Mouse (Mus musculus) skeletal muscle tissue, postnatal 0 days (tissue): Measurements from ENCODE around the gene Dolpp1. TPM values are rescaled to one million over a fixed set of nuclear protein-coding genes. Genes with fewer than 3 reads are reported as not detected.

Experiments used
- microRNA-seq, 2 experiments: library from miRNA; unstranded; fragments of <30 nt; microRNA quantifications; one replicate each; pipeline ENCODE4; 2016
- polyA plus RNA-seq: library from polyadenylated mRNA; unstranded; fragments of >200 nt; fragmentation: Nextera tagmentation; extraction: Ambion mirVana; gene quantifications from 2 replicates; pipeline ENCODE4 v1.2.1, GENCODE M21; 2015

Dolpp1 gene
- polyA plus RNA-seq = 16.2 and 19.4 TPM in 2 replicates

DNA sequence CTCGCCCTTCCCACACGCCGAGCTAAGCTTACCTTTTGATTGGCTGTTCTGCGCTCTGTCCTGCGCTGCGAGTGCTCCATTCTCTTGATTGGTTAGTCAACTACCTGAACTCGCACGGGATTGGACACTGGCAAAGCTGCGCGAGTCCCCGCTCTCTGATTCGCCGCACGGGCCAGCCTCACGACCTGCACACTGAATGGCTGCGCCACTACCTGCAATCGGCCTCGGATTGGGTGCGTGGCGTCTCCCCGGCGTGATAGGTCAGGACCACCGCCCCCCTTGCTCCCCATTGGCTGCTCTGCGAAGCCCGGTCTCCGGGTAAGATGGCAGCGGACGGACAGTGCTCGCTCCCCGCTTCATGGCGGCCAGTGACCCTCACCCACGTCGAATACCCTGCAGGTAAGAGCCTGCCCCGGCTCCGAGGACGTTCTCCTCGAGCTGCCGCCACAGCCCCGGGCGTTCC lies at the start of gene Dolpp1:
Gene Dolpp1 (plus strand): TSS at position 141 of the 463 bp plus-strand sequence.

DNA sequence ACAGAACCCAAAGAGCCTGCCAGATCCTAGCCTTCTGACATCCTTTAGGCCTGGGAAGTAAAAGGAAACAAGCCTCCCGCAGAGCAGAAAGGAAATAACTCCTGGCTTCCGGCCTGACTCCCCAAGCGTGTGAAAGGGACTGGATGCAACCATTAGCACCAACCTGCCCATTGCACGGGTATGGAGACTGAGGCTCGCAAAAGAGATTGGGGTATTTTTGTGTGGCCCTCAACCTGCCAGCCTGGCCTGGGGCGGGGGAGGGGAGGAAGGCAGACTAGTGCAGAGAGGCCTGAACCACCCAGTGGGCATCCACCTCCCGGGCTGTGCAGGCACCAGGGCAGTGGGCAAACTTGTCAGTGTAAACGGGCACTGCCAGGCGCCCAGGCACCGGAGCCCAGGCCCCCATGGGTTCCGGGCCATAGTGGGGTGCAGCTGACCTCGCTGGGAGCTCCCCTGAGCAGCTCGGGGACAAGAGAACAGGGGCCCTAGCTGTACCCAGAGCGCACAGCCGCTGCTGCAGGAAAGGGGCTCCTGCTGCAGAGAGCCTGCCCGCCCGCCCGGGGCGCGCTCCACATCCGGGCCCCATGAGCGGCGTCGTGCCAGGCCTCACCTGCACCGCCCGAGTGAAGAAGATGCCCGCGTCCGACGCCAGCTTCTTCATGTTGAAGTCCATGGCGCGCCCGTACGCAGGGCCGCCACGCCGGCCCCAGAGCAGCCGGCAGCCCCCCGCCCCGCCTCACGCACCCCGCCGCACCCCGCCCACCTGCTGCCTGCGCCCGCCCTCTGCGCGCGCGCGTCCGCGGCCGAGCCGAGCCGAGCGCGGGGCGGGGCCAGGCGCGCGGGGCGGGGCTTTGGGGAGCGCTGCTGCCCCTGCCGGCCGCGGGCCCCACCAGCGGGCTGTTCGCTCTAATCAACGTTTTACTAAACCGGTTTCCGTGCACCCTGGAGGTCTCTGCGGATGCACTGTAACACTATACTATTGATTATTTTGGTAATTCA lies 33.2 kb upstream of the Dolpp1 start, which contains the start of gene Sh3glb2:
Gene Sh3glb2 (minus strand): TSS at position 805 of the 999 bp plus-strand sequence.

DNA sequence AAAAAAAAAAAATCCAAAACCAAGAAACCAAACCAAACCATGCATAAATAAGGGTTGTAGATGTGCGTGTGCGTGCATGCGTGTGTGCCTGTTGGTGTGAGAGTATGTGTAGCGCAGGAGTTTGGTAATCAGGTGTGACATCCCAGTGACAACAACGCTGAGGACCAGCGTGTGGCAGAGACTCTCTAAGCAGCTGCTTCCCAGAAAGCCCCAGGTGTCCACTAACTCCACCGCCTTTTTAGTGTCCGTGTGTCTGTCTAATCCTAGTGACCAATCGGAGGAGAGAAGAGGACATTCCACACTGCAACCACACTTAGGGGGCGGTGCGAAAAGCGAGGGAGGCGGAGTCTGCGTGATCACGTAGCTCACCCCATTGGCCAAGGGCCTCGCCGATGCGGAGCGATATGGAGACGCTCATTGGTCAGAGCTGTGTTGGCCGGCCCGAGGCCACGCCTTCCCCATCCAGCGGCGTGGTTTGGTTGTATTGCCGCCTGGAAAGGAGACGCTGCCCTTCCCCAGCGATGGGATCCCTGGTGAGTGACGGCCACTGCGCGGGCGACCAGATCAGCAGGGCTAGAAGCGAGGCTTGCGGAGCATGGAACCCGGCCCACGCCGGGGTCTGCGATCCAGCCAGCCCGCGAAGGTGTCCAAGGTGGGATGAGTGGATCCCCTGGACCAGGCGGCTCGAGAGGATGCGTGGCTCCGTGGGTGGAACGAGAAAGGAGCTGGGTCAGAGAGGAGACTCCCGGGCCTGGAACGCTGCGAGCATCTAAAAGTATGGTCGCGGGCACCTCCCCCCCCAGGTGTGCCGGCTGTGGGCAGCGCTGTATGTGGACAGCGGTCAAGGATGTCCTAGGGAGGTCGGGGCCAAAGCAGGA lies 28.0 kb upstream of the Dolpp1 start, which contains the start of gene Miga2:
Gene Miga2 (plus strand): TSS at position 461 of the 878 bp plus-strand sequence.

GRCm38 (mm10) chr2:30415157-30415935 lies 23.3 kb downstream of the Dolpp1 start, which contains the start of gene Crat:
Gene Crat (minus strand): TSS chr2:30415813.

DNA sequence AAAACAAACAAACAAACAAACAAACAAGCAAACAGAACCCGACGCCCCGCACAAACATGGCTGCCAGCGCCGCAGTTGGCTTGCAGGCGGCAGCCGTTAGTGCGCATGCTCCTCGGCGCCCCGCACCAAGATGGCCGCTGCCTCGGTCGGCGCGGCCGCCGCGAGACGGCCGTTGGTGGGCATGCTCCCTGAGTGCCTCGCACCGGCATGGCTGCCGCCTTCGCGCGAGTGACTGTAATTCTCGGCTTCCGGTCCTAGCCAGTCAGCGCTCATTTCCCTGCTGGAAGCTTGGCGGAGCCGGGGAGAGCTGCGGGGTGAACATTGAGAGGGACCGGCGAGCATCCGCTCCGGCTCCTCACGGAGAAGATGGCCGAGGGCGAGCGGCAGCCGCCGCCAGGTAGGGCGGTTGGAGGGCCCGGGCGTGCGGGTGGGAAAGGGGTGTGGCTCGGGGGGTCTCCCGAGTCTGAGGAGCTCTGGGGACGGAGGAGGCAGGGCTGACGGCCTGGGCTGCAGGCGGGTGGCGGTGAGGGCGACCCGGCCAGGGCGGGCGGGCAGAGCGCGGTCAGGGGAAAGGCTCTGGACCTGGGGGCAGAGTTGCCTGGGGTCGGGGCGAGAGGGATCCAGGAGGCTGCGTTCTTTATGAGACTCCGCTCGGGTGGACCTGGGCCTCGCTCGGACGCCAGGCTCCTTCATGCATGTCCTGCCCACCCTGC lies 24.0 kb downstream of the Dolpp1 start, which contains the start of gene Ptpa:
Gene Ptpa (plus strand): TSS at position 104 of the 713 bp plus-strand sequence.

Small RNA genes lying within 50 kb of the gene (microRNA-seq; reads per million reads assigned to microRNA genes)
- 0 reads per million in 2 experiments for gene Gm47292

Other genes starting within 250 kb of the Dolpp1 start
- 52.5 and 63.3 TPM in 2 replicates for gene Endog, start 220.8 kb upstream of the Dolpp1 start, polyA plus RNA-seq
- 14.9 and 20.0 TPM in 2 replicates for gene Spout1, start 213.8 kb upstream of the Dolpp1 start, polyA plus RNA-seq
- 9.6 TPM in 2 replicates for gene Kyat1, start 186.4 kb upstream of the Dolpp1 start, polyA plus RNA-seq
- gene Lrrc8a, start 154.5 kb upstream of the Dolpp1 start, polyA plus RNA-seq = 17.7 and 19.1 TPM in 2 replicates
- 0.10 and 0.16 TPM in 2 replicates for gene Gm28035, start 151.7 kb upstream of the Dolpp1 start, polyA plus RNA-seq
- gene Phyhd1, start 126.1 kb upstream of the Dolpp1 start, polyA plus RNA-seq = 22.3 and 22.4 TPM in 2 replicates
- gene Gm28038, start 111.2 kb upstream of the Dolpp1 start, polyA plus RNA-seq = not detected in 2 replicates
- gene Dolk, start 105.9 kb upstream of the Dolpp1 start, polyA plus RNA-seq = 27.4 and 34.2 TPM in 2 replicates
- 8.8 and 9.5 TPM in 2 replicates for gene Nup188, start 105.9 kb upstream of the Dolpp1 start, polyA plus RNA-seq
- 52.3 and 73.6 TPM in 2 replicates for gene Sh3glb2, start 32.9 kb upstream of the Dolpp1 start, polyA plus RNA-seq
- 14.9 and 16.2 TPM in 2 replicates for gene Miga2, start 28.0 kb upstream of the Dolpp1 start, polyA plus RNA-seq
- gene Crat, start 23.6 kb downstream of the Dolpp1 start, polyA plus RNA-seq = 227 and 232 TPM in 2 replicates
- gene Ptpa, start 23.8 kb downstream of the Dolpp1 start, polyA plus RNA-seq = 84.5 and 101 TPM in 2 replicates
- gene Ier5l, start 82.0 kb downstream of the Dolpp1 start, polyA plus RNA-seq = 2.1 and 2.8 TPM in 2 replicates
- gene Cstad, start 202.8 kb downstream of the Dolpp1 start, polyA plus RNA-seq = 1.3 and 2.2 TPM in 2 replicates